Mouse (Mus musculus): ENCODE measurements around the gene Ctso. TPM values are rescaled to one million over a fixed set of nuclear protein-coding genes. Genes with fewer than 3 reads are reported as not detected.

Gene Ctso
- polyA plus RNA-seq, 2 experiments = 7.1 to 11.4 TPM

DNA sequence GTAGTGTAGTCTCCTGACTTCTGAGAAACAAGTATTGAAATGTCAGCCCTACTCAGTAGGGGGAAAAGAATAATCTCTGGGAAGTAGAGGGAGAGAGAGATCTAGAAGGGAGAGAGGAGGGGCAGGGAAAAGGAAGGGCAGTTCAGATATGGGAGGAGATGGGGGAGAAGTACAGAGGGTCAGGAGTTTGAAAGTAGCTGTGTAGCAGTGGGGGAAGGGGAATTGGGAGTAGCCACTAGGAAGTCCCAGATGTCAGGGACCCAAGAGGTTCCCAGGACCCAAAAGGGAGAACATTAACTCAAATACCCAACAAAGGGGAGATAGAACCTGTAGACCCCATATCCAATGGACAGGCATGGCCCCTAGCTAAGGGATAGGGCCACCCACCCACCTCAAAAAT is 43.7 kb downstream of the Ctso start, which contains the start of gene Tdo2:
TSS of gene Tdo2 (minus strand) at position 101 of the 400 bp plus-strand sequence.
- H3K4me2 ChIP-seq (replicated peaks; ENCODE audit: low read depth, low read length, severe bottlenecking) = no peak within 1 kb of the TSS
- H3K27ac ChIP-seq (replicated peaks; ENCODE audit: low read depth, low read length) = no peak within 1 kb of the TSS
- no peaks in the 10 kb centered on the region for H3K9me3 ChIP-seq (ENCODE audit: control insufficient read depth, low read length)
- ATAC-seq (ENCODE audit: low FRiP score, low read depth) (no peak), DNase-seq (ENCODE audit: low spot score) (no peak)
- H3K4me3 ChIP-seq (replicated peaks; ENCODE audit: low read length) = no peak within 1 kb of the TSS
- H3K4me1 ChIP-seq (ENCODE audit: control insufficient read depth, insufficient read depth, low read length) = no peaks in the 10 kb centered on the region
- no peaks in the 10 kb centered on the region for H3K36me3 ChIP-seq (ENCODE audit: control insufficient read depth, insufficient read depth, low read length)
- no peak within 1 kb of the TSS for H3K9ac ChIP-seq (ENCODE audit: low read depth, low read length, severe bottlenecking)
- no peak for TF ChIP-seq POLR2A (IDR thresholded peaks at IDR 0.05; ENCODE audit: borderline replicate concordance, extremely low read depth, insufficient read depth, insufficient read length)
- no peaks in the 10 kb centered on the region for H3K27me3 ChIP-seq (ENCODE audit: control insufficient read depth, insufficient read depth, low read length)

DNA sequence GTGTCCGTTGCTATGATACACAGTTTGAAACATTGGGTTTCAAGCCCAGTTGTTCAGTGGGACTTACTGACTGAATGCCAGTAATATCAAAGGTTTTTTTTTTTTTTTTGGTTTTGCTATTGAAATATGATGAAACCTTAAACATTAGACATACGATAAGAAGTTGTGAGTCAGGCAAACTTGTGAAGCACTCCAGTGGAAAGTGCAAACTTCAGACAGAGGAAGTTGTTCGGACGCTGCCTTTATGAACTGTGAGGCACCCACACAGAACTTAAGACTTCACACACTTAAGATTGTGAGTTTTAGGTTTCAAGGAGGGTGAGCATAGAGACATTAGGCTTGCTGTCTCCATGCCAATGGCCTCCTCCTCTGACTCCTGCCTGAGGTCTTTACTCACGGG is 49.2 kb downstream of the Ctso start:
- H3K4me2 ChIP-seq (replicated peaks; ENCODE audit: low read depth, low read length, severe bottlenecking) = no peak overlapping the region
- TF ChIP-seq POLR2A (IDR thresholded peaks at IDR 0.05; ENCODE audit: borderline replicate concordance, extremely low read depth, insufficient read depth, insufficient read length) = no peak
- H3K9me3 ChIP-seq (ENCODE audit: control insufficient read depth, low read length) = no peaks in the 10 kb centered on the region
- no peak overlapping the region for H3K27ac ChIP-seq (replicated peaks; ENCODE audit: low read depth, low read length)
- no peaks in the 10 kb centered on the region for H3K4me1 ChIP-seq (ENCODE audit: control insufficient read depth, insufficient read depth, low read length)
- no peak overlapping the region for H3K9ac ChIP-seq (ENCODE audit: low read depth, low read length, severe bottlenecking)
- no peak for DNase-seq (ENCODE audit: low spot score)
- no peaks in the 10 kb centered on the region for H3K27me3 ChIP-seq (ENCODE audit: control insufficient read depth, insufficient read depth, low read length)
- H3K4me3 ChIP-seq (replicated peaks; ENCODE audit: low read length) = no peak overlapping the region
- no peak for ATAC-seq (ENCODE audit: low FRiP score, low read depth)
- WGBS = 84% methylated on average over 5 of the region's 5 CpGs
- H3K36me3 ChIP-seq (ENCODE audit: control insufficient read depth, insufficient read depth, low read length) = no peaks in the 10 kb centered on the region

DNA sequence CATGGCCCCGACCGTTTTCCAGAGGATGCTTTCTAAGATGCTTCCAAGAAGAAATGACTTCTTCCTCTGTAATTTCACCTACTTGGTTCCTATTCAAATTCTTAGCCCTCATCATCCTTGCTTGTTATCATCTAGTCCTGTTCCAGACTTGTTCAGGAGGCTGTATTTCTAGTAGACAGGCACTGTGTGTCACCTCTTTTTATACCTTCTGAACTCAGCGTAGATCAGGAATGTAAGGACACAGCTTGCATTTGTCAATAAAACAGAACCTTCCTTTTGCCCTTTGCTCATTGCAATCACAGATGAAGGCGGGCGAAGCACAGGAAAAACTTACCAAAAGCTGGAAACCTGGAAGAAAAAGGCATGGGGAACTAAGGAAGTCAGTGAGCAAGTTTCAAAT is 49.6 kb downstream of the Ctso start, which contains the start of gene Asic5:
TSS of gene Asic5 (plus strand) at position 301 of the 400 bp plus-strand sequence.
- Histone ChIP-seq H3K27me3 (ENCODE audit: control insufficient read depth, insufficient read depth, low read length) (no peaks in the 10 kb centered on the region), H3K9ac (ENCODE audit: low read depth, low read length, severe bottlenecking) (no peak within 1 kb of the TSS), H3K27ac (replicated peaks; ENCODE audit: low read depth, low read length) (no peak within 1 kb of the TSS), H3K9me3 (ENCODE audit: control insufficient read depth, low read length) (no peaks in the 10 kb centered on the region), H3K4me2 (replicated peaks; ENCODE audit: low read depth, low read length, severe bottlenecking) (no peak within 1 kb of the TSS), H3K4me1 (ENCODE audit: control insufficient read depth, insufficient read depth, low read length) (no peaks in the 10 kb centered on the region), H3K4me3 (replicated peaks; ENCODE audit: low read length) (no peak within 1 kb of the TSS), H3K36me3 (ENCODE audit: control insufficient read depth, insufficient read depth, low read length) (no peaks in the 10 kb centered on the region)
- no peak for TF ChIP-seq POLR2A (IDR thresholded peaks at IDR 0.05; ENCODE audit: borderline replicate concordance, extremely low read depth, insufficient read depth, insufficient read length)
- 86% methylated on average over 5 of the region's 5 CpGs for WGBS
- no peak for DNase-seq (ENCODE audit: low spot score)
- ATAC-seq (ENCODE audit: low FRiP score, low read depth) = no peak

DNA sequence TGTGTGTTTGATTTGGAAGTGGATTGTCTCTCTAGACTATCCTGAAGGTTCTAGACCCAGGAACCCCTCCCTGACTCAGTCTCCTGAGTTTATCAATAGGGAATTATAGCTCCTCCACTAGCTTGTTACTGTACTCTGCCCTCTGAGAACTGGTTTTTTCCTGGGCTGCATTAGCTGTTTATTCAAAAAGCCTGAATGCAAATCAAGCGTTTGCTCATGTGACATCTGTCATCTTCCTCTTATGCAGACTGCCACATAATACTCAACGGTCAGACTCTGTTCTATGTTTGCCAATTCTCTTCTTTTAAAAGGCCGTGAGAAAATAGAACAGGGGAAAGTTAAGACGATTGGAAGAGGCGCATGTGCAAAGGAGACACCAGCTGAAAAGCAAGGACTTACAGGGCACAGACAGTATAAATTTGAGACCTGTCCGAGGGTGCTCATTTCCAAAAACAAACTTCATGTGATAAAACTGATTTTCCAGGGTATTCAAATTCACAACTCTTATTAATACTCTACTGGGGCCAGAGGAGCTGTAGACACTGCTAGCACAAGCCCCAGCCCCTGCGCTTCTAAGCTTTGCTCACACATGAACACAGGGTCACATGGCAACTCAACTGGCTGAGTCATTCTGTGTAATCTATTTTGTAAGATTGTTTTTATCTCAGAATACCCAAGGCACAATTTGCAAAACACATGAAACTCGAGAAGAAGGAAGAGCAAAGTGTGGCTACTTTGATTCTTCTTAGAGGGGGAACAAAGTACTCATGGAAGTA is 50.9 kb downstream of the Ctso start:
- no peak for TF ChIP-seq POLR2A (IDR thresholded peaks at IDR 0.05; ENCODE audit: borderline replicate concordance, extremely low read depth, insufficient read depth, insufficient read length)
- Histone ChIP-seq H3K9ac (ENCODE audit: low read depth, low read length, severe bottlenecking) (no peak overlapping the region), H3K27me3 (ENCODE audit: control insufficient read depth, insufficient read depth, low read length) (no peaks in the 10 kb centered on the region), H3K4me1 (ENCODE audit: control insufficient read depth, insufficient read depth, low read length) (no peaks in the 10 kb centered on the region), H3K36me3 (ENCODE audit: control insufficient read depth, insufficient read depth, low read length) (no peaks in the 10 kb centered on the region), H3K27ac (replicated peaks; ENCODE audit: low read depth, low read length) (no peak overlapping the region), H3K4me3 (replicated peaks; ENCODE audit: low read length) (no peak overlapping the region), H3K9me3 (ENCODE audit: control insufficient read depth, low read length) (no peaks in the 10 kb centered on the region), H3K4me2 (replicated peaks; ENCODE audit: low read depth, low read length, severe bottlenecking) (no peak overlapping the region)
- ATAC-seq (ENCODE audit: low FRiP score, low read depth) = no peak
- DNase-seq (ENCODE audit: low spot score) = no peak
- 80% methylated on average over 8 of the region's 8 CpGs for WGBS

DNA sequence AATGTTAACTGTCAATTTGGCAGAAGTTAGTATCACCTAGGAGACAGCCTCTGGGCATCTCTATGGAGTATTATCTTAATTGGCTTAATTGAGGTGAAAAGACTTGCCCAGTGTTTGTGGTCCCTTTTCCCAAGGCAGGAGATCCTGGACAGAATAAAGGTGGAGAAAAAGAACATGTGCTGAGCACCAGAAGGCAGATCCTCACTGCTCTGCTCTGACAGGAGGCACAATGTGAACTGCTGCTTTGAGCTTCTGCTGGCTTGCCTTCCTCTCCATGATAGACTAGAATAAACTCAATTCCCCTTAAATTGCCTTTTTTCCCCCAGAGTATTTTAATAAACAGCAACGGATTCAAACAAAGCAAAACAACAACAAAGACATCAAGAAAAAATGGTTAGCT is 52.7 kb downstream of the Ctso start:
- ATAC-seq (ENCODE audit: low FRiP score, low read depth) (no peak), DNase-seq (ENCODE audit: low spot score) (no peak)
- Histone ChIP-seq H3K9ac (ENCODE audit: low read depth, low read length, severe bottlenecking) (no peak overlapping the region), H3K27me3 (ENCODE audit: control insufficient read depth, insufficient read depth, low read length) (no peaks in the 10 kb centered on the region), H3K4me1 (ENCODE audit: control insufficient read depth, insufficient read depth, low read length) (no peaks in the 10 kb centered on the region), H3K9me3 (ENCODE audit: control insufficient read depth, low read length) (no peaks in the 10 kb centered on the region), H3K27ac (replicated peaks; ENCODE audit: low read depth, low read length) (no peak overlapping the region), H3K4me2 (replicated peaks; ENCODE audit: low read depth, low read length, severe bottlenecking) (no peak overlapping the region), H3K4me3 (replicated peaks; ENCODE audit: low read length) (no peak overlapping the region), H3K36me3 (ENCODE audit: control insufficient read depth, insufficient read depth, low read length) (no peaks in the 10 kb centered on the region)
- no peak for TF ChIP-seq POLR2A (IDR thresholded peaks at IDR 0.05; ENCODE audit: borderline replicate concordance, extremely low read depth, insufficient read depth, insufficient read length)
- WGBS = 48% methylated on average over 1 of the region's 1 CpGs
